In the genomic region with DNA sequence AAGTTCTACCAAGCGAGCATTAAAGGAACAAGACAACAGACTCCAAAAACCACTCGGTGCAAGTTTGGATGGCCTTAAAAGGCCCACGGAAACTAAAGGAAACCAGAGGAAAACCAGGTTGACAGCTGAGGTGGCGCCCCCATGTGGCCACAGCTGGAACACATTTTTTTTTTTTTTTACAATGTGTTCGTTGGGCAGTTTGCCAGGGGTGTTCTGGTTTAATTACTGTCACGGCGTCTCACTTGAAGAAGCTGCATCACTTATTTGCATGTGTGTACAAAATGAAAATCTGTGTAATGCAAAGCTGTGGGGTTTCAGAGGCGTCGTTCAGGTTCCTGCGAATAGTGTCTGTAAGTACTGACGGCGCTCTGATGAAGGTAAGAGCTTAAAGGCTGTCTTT, we compare ENCODE assay signal across 7 mouse cellular contexts.
A peak's percentile ranks its signal among the peaks of the same experiment; 100 is the strongest.
DNase-seq lines count a peak whose midpoint lies in the region; ATAC-seq and TF ChIP-seq lines count a peak whose summit lies in the region.

No protein-coding gene starts in this region.

- peak; percentile 62 for TF ChIP-seq CTCF in E14TG2a.4 (conservative IDR thresholded peaks at IDR 0.05; ENCODE audit: low read length)

- H3K4me1 ChIP-seq in kidney, embryonic 16.5 days (ENCODE audit: insufficient read depth, low read length) = peaks cover 15% of the 10 kb centered on the region
- H3K4me1 ChIP-seq in E14TG2a.4 (replicated peaks; ENCODE audit: low read depth, low read length) = no peaks in the 10 kb centered on the region

- no peaks in the 10 kb centered on the region for H3K36me3 ChIP-seq in kidney, embryonic 16.5 days (ENCODE audit: insufficient read depth, low read length)
- H3K36me3 ChIP-seq in E14TG2a.4 (ENCODE audit: insufficient read depth, low read length) = no peaks in the 10 kb centered on the region

- H3K9ac ChIP-seq in kidney, embryonic 16.5 days (replicated peaks; ENCODE audit: low read length) = no peak overlapping the region

- peak; percentile 5 for DNase-seq in kidney, adult 18-20 months
- DNase-seq in 416B (ENCODE audit: low read depth) = peak; percentile 8
- DNase-seq in frontal cortex, postnatal 36 days (ENCODE audit: low spot score in 2 of 2) = peak; percentile 20 to 25
- no peak for DNase-seq in gastrocnemius, adult 8-10 months (ENCODE audit: low spot score in 2 of 2)

- no peaks in the 10 kb centered on the region for H3K27me3 ChIP-seq in kidney, embryonic 16.5 days (ENCODE audit: insufficient read depth, low read length)
- no peaks in the 10 kb centered on the region for H3K27me3 ChIP-seq in E14TG2a.4 (ENCODE audit: insufficient read depth, low read length)

- H3K4me2 ChIP-seq in kidney, embryonic 16.5 days (replicated peaks; ENCODE audit: low read depth, low read length) = no peak overlapping the region

- no peak overlapping the region for H3K4me3 ChIP-seq in kidney, embryonic 16.5 days (ENCODE audit: low read length)
- no peak overlapping the region for H3K4me3 ChIP-seq in E14TG2a.4 (replicated peaks; ENCODE audit: low read length)

- ATAC-seq in kidney, embryonic 16.5 days (ENCODE audit: low FRiP score, low TSS enrichment) = no peak
- no peak for ATAC-seq in granulocyte monocyte progenitor cell, adult 5-6 weeks (replicated peaks; ENCODE audit: poor library complexity, severe bottlenecking)

- H3K27ac ChIP-seq in kidney, embryonic 16.5 days (ENCODE audit: low read length) = no peak overlapping the region

- H3K9me3 ChIP-seq in kidney, embryonic 16.5 days (ENCODE audit: low read length) = no peaks in the 10 kb centered on the region
- peaks cover 14% of the 10 kb centered on the region for H3K9me3 ChIP-seq in E14TG2a.4 (ENCODE audit: low read length)

- 61% methylated on average over 12 of the region's 12 CpGs for WGBS in kidney, embryonic 16.5 days

Comparison
In these comparisons a context has a peak if more than half of its experiments do, and no peak if none do; other contexts are left out.
1. DNase-seq: peak in kidney, adult 18-20 months (single experiment), 416B (single experiment) and frontal cortex, postnatal 36 days (2 of 2); none in gastrocnemius, adult 8-10 months (0 of 2).